10 mouse cellular contexts compared by ENCODE assay signal in the genomic region with DNA sequence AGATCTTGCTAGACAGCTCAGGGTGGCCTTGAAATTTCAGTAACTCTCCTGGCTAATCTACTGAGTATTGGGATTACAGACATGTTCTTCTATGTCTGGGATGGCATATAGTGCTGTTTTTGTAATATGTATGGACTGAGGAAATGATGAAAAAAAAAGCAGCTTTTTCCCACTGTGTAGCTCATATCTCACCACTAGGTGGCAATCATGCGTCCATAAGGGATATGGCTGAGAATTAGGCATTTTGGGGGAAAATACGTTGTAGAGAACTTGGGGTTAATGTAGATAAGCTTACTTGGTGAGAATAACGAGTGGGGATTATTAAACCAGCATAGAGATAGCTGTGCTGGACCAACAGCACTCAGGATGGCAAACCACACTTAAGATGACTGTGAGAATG. TPM values are rescaled to one million over a fixed set of nuclear protein-coding genes. Genes with fewer than 3 reads are reported as not detected.
DNase-seq lines count a peak whose midpoint lies in the region; ATAC-seq and TF ChIP-seq lines count a peak whose summit lies in the region.
"Had no signal": no experiment of that assay in that cellular context is flagged by ENCODE, and none has a peak within 500 bp of the region (broad histone marks: within the 10 kb centered on the region; RNA-seq: fewer than 3 reads in every experiment).

No protein-coding gene starts in this region.

- no peaks in the 10 kb centered on the region for H3K27me3 ChIP-seq in intestine, postnatal 0 days (replicated peaks; ENCODE audit: control insufficient read depth, insufficient read depth, low read length)
- H3K27me3 ChIP-seq in intestine, embryonic 16.5 days (replicated peaks; ENCODE audit: control insufficient read depth, insufficient read depth, low read length) = no peaks in the 10 kb centered on the region
- H3K27me3 ChIP-seq: heart, embryonic 13.5 days; liver, embryonic 13.5 days had no signal

- no peak overlapping the region for H3K4me2 ChIP-seq in intestine, postnatal 0 days (replicated peaks; ENCODE audit: low read depth)
- H3K4me2 ChIP-seq in intestine, embryonic 16.5 days (ENCODE audit: low read depth, low read length) = no peak overlapping the region
- H3K4me2 ChIP-seq: heart, embryonic 13.5 days; liver, embryonic 13.5 days had no signal

- H3K4me1 ChIP-seq in intestine, postnatal 0 days (replicated peaks; ENCODE audit: control insufficient read depth, insufficient read depth, low read length) = no peaks in the 10 kb centered on the region
- H3K4me1 ChIP-seq in intestine, embryonic 16.5 days (ENCODE audit: control insufficient read depth, insufficient read depth, low read length) = no peaks in the 10 kb centered on the region
- no peaks in the 10 kb centered on the region for H3K4me1 ChIP-seq in ES-E14 (ENCODE audit: control insufficient read depth in 2 of 2, insufficient read depth in 2 of 2, low read length in 2 of 2, poor library complexity in 1 of 2)
- H3K4me1 ChIP-seq: heart, embryonic 13.5 days; liver, embryonic 13.5 days had no signal

- H3K4me3 ChIP-seq in intestine, postnatal 0 days (ENCODE audit: low read depth, low read length) = no peak overlapping the region
- H3K4me3 ChIP-seq in intestine, embryonic 16.5 days (ENCODE audit: low read length) = no peak overlapping the region
- H3K4me3 ChIP-seq in ES-E14 (ENCODE audit: insufficient read depth in 1 of 2, low read depth in 1 of 2, low read length in 2 of 2, poor library complexity in 1 of 2, severe bottlenecking in 1 of 2) = no peak overlapping the region
- H3K4me3 ChIP-seq: heart, embryonic 13.5 days; liver, embryonic 13.5 days had no signal

- TF ChIP-seq CTCF in intestine, postnatal 0 days (IDR thresholded peaks at IDR 0.05; ENCODE audit: low read depth) = peak; percentile 72

- H3K9ac ChIP-seq in intestine, postnatal 0 days (ENCODE audit: low read depth, low read length) = no peak overlapping the region
- no peak overlapping the region for H3K9ac ChIP-seq in intestine, embryonic 16.5 days (ENCODE audit: low read depth, low read length)
- H3K9ac ChIP-seq in ES-E14 (ENCODE audit: insufficient read depth, low read depth, low read length, poor library complexity, severe bottlenecking) = no peak overlapping the region
- H3K9ac ChIP-seq: heart, embryonic 13.5 days; liver, embryonic 13.5 days had no signal

- no peaks in the 10 kb centered on the region for H3K36me3 ChIP-seq in intestine, postnatal 0 days (ENCODE audit: control insufficient read depth, insufficient read depth)
- no peaks in the 10 kb centered on the region for H3K36me3 ChIP-seq in intestine, embryonic 16.5 days (ENCODE audit: control insufficient read depth, insufficient read depth, low read length)
- H3K36me3 ChIP-seq in ES-E14 (ENCODE audit: control insufficient read depth, insufficient read depth, low read length, poor library complexity, severe bottlenecking) = no peaks in the 10 kb centered on the region
- H3K36me3 ChIP-seq: heart, embryonic 13.5 days; liver, embryonic 13.5 days had no signal

- in situ Hi-C loops in ES-E14 (cut with MboI; ENCODE audit: low sequenced_read_pairs in 2 of 2, unreplicated experiment in 2 of 2) = no loop called here

- DNase-seq in 416B (ENCODE audit: low read depth) (peak; percentile 46), ES-E14 (ENCODE audit: low read depth, low spot score) (peak; percentile 24)
- peak; percentile 10 for DNase-seq in fibroblast of lung, adult 2 months (ENCODE audit: low read depth)
- DNase-seq in right cerebral cortex, postnatal 10 days (ENCODE audit: low spot score in 2 of 2) = no peak
- no peak for DNase-seq in frontal cortex, postnatal 14 days (ENCODE audit: low spot score in 2 of 2)
- DNase-seq in urinary bladder, adult 18-20 months (ENCODE audit: low spot score in 2 of 2) = no peak
- DNase-seq: liver, embryonic 13.5 days had no signal

- no peaks in the 10 kb centered on the region for H3K9me3 ChIP-seq in intestine, postnatal 0 days (ENCODE audit: control insufficient read depth)
- no peaks in the 10 kb centered on the region for H3K9me3 ChIP-seq in intestine, embryonic 16.5 days (ENCODE audit: control insufficient read depth, low read length)
- no peaks in the 10 kb centered on the region for H3K9me3 ChIP-seq in ES-E14 (ENCODE audit: control insufficient read depth, insufficient read depth, low read depth, low read length)
- H3K9me3 ChIP-seq: heart, embryonic 13.5 days; liver, embryonic 13.5 days had no signal

- WGBS in intestine, postnatal 0 days = 27% methylated on average over 3 of the region's 3 CpGs
- WGBS in intestine, embryonic 16.5 days = 34% methylated on average over 3 of the region's 3 CpGs

- ATAC-seq in intestine, postnatal 0 days = no peak
- ATAC-seq in intestine, embryonic 16.5 days = no peak

- no peak overlapping the region for H3K27ac ChIP-seq in intestine, postnatal 0 days (ENCODE audit: low read depth, low read length)
- H3K27ac ChIP-seq in intestine, embryonic 16.5 days (ENCODE audit: low read length) = no peak overlapping the region
- H3K27ac ChIP-seq in ES-E14 (ENCODE audit: insufficient read depth, low read depth, low read length, poor library complexity, severe bottlenecking) = no peak overlapping the region
- H3K27ac ChIP-seq: heart, embryonic 13.5 days; liver, embryonic 13.5 days had no signal

TF ChIP-seq in ES-E14, 5 proteins besides CTCF, POLR2A, EP300 and RAD21:
- TF ChIP-seq MAFK (IDR thresholded peaks at IDR 0.05; ENCODE audit: insufficient read depth, low read depth, low read length) = no peak
- TF ChIP-seq CHD2 (IDR thresholded peaks at IDR 0.05; ENCODE audit: low read depth, low read length) = no peak
- TF ChIP-seq HCFC1 (IDR thresholded peaks at IDR 0.05; ENCODE audit: borderline replicate concordance, insufficient read depth, low read length) = no peak
- no peak for TF ChIP-seq ZC3H11A (IDR thresholded peaks at IDR 0.05; ENCODE audit: borderline replicate concordance, low read depth, low read length)
- no peak for TF ChIP-seq ZNF384 (IDR thresholded peaks at IDR 0.05; ENCODE audit: low read depth, low read length)

RNA-seq across cellular contexts. Expression of a gene that starts 19.9 kb away (rescaled TPM):
- 6.5 and 7.0 TPM in 2 replicates for polyA plus RNA-seq in intestine, postnatal 0 days (2015; fragmentation: Nextera tagmentation; extraction: Ambion mirVana)
- 11.8 and 12.5 TPM in 2 replicates for polyA plus RNA-seq in intestine, embryonic 16.5 days (2015; fragmentation: Nextera tagmentation; extraction: Ambion mirVana)
- total RNA-seq in ES-E14 (2012; rRNA removed) = 44.9 and 45.8 TPM in 2 replicates

Comparison
In these comparisons a context has a peak if more than half of its experiments do, and no peak if none do; other contexts are left out.
1. DNase-seq: peak in 416B (single experiment), ES-E14 (single experiment) and fibroblast of lung, adult 2 months (single experiment); none in right cerebral cortex, postnatal 10 days (0 of 2), frontal cortex, postnatal 14 days (0 of 2) and urinary bladder, adult 18-20 months (0 of 2).